Mouse (Mus musculus) layer of hippocampus, adult 8-10 months (tissue): ENCODE measurements at regions not wholly inside any gene's neighbourhood (a gene's known extent, or its start where the extent isn't known, plus 50 kb on each side); places are given as distances from the start of the nearest gene placed in this dataset.
A peak's percentile ranks its signal among the peaks of the same experiment; 100 is the strongest.
"Not testable (repeated sequence)": the region's sequence is repeated elsewhere in the genome, so short reads cannot be mapped to it uniquely, and the experiment has no call there.

Experiments used
- DNase-seq, 2 experiments: peaks; one replicate each; pipeline ENCODE4 v3.0.0; 2022; ENCODE audit warnings: low spot score in 2 of 2

DNA sequence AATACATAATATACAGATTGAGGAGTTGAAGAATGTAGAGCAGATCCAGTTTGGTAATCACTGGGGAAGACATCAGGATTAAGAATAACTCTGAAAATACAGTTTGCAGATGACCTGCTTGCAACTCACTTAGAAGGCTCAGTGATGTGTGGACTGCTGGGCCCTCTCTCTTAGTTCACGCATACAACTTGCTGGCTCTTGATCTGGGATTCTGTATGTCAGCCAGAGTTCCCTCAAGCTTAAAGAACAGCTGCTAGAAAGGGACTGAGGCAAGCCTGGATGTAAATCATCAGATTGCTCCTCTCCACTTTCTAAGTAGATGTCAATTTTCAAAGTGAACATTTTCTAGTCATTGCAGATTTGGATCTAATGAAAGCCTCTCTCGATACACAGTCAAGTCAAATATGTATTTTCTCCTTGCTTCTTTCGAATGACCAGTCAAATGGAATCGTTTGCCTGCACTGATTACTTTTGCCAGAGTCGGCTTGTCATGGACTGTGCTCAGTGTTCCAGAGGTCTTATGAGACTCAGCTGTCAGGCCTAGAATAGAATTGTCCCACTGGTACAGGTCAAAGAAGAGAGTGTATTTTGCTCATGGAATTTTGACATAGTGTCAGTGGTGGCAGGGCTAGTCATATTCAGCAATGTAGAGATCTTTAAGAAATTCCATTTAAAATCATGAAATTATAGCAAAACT lies 334.2 kb upstream of the Cwc22 start:
- no peak for DNase-seq

DNA sequence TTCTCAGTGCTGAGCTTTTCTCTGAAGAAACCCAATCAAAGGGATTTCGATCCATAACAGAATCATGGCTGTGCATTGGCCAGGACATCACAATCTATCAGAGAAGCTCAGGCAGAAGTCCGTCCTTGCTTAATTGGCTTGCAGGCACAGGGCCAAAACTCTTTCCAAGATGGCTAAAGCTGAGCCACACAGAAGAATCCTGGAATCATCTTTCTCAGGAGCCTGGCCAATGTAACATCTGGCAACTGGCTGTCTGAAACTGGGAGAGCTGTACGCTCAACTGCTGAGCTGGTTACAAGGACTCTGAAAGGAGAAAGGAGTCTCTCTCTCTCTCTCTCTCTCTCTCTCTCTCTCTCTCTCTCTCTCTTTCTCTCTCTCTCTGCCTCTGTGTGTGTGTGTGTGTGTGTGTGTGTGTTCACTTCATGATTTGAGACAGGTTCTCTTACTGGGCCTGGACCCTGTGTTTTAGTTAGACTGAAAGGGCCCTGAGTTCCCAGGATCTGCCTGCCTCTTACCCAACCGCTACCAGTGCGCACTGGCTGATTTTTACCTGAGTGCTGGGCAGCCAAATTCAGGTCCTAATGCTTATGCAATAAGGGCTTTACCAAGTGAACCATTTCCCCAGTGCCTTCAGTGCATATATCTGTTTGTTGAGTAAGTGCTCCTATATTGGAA lies 333.3 kb upstream of the Cwc22 start:
- no peak for DNase-seq

DNA sequence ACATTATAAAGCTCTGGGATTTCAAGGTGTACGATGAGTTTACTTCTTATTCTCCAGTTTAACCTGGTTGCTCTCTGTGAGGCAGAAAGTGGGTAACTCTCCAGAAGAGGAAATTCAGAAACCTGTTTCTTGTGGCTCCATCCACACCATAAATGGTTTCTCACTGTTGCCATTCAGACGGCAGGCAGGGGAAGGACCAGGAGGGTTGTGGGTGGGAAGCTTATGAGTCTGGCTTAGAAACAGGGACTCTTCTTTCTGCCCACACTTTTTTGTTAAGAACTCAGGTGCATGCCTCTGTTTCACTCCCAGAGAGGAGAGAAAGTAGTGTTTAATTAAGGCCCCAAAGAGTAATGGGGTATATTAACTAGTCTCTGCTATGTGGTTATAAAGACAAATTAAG lies 332.5 kb upstream of the Cwc22 start:
- DNase-seq = no peak

DNA sequence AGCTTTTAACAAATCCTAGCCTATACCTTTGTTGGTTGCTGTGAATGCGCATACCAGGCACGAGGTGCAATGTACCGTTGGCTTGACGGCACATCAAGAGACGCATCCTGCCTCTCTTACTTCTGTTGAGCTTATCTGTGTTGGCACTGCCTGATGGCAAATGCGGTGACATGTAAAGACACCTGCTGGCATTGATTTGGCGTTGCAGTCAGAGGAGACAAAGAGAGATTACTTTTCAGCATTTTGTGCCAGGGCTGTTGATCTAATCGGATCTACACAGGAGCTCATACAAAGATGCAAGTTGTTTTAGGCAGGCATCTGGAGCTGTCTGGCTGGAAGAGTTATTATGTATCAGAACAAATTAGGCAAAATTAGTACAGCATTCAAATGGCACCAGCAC lies 331.5 kb upstream of the Cwc22 start:
- DNase-seq = no peak

- no peak for DNase-seq
These were observed 327.9 kb upstream of the Cwc22 start for GRCm38 (mm10) chr2:78274122-78274521.

- no peak for DNase-seq
These were observed 322.5 kb upstream of the Cwc22 start for GRCm38 (mm10) chr2:78268705-78269104.

- no peak for DNase-seq
These were observed 321.6 kb upstream of the Cwc22 start for GRCm38 (mm10) chr2:78267527-78268375.

DNA sequence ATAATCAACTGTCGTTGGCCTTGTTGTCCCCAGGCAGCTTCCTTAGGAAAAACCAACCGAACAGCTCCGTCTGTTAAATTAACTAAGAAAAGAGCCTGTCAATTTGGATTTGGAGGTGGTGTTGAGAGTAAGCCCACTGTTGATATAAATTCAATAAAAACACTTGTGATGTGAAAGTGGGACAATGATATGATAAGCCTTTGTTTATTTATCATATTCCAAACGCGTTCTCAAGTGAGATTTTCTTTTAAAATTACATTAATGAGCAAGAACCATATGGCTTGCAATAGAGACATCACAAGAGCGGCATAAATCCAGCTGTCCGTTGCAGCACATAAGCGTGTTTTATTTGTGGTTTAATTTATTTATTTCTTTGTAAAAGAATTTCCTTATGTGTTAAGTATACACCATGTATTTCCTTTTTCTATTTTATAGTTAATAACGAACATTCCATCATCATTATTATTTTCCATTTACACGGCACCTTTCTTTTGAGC lies 307.5 kb upstream of the Cwc22 start:
- no peak for DNase-seq

DNA sequence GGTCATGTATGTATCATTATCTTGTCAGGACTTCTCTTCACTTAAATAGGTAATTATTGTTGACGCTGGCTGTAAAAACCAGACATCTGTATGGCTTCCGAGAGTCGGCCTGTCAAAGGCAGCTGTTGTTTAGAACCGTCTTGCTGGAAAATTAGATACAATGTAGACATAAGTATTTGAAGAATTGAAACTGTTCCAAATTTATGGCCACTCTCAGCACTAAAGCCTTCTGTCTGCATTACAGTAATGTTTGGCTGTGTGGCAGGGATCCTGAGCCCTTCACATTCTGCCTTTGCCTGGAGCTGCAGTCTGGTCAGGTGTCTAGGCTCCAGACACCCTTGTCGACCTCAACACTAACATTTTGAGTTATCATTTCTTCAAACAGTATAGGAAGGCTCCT lies 300.2 kb upstream of the Cwc22 start:
- DNase-seq = no peak

GRCm38 (mm10) chr2:78240299-78240698 lies 294.1 kb upstream of the Cwc22 start:
- DNase-seq = no peak

GRCm38 (mm10) chr2:78225383-78226100 lies 279.4 kb upstream of the Cwc22 start:
- DNase-seq = not testable (repeated sequence)

GRCm38 (mm10) chr2:78214469-78214868 lies 268.3 kb upstream of the Cwc22 start:
- DNase-seq = no peak

GRCm38 (mm10) chr2:78205125-78205524 lies 258.9 kb upstream of the Cwc22 start:
- DNase-seq = no peak

DNA sequence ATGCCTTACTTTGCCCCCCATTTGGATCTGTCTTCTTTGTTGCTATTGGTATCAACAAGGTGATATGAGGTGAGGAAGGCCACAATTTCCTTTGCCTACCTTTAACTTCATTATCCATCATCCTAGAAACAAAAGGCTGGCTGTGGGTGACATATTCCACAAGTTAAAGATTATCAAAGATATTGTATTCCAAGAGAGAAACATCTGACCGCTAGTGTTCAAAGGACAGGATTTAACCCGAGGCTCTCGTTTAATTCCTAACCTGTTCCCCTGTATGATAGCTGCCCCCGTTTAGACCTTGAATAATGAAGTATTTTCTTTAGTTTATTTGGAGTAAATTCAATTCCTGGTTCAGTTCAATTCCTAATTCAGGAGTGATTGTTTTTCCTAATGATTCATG lies 249.8 kb upstream of the Cwc22 start:
- DNase-seq = no peak

- peak; percentile 7 to 12 for DNase-seq
These were observed 243.4 kb upstream of the Cwc22 start for GRCm38 (mm10) chr2:78189620-78190019.

DNA sequence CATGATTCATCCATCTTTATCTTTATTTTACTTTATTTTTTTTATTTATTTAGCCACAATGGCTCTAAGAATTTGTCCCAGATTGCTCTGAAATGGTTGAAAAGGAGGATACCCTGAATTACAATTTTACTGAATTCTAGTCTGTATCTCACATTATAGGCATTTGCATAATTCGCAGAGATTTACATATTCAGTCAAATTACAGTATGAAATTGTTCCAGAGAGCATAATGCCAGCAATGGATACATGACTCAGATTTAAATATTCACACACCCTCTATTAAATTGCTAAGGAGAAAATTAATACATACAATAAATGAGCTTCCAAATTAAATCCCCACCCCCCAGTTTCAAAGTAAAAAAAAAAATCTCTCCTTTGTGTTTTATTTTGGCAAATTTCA lies 238.8 kb upstream of the Cwc22 start:
- DNase-seq = no peak

DNA sequence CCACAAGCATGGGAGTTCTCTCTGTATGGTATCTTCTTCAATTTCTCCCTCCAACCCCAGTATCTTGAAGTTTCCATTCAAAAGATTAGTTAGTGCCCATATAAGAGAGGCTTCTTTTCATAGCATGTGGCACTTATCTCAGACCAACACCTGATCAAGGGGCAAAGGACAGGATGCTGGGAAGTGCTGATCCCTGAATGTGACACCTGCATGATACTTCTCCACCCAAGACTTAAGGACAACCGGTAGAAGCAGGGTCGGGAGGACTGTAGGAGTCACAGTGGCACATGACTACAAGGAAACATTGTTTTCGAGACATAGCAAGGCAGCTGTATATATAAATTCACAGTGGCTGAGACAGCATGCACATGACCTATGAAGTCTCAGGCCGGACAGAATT lies 227.6 kb upstream of the Cwc22 start:
- DNase-seq = no peak

- no peak for DNase-seq
These were observed 226.6 kb upstream of the Cwc22 start for GRCm38 (mm10) chr2:78172819-78173218.

DNA sequence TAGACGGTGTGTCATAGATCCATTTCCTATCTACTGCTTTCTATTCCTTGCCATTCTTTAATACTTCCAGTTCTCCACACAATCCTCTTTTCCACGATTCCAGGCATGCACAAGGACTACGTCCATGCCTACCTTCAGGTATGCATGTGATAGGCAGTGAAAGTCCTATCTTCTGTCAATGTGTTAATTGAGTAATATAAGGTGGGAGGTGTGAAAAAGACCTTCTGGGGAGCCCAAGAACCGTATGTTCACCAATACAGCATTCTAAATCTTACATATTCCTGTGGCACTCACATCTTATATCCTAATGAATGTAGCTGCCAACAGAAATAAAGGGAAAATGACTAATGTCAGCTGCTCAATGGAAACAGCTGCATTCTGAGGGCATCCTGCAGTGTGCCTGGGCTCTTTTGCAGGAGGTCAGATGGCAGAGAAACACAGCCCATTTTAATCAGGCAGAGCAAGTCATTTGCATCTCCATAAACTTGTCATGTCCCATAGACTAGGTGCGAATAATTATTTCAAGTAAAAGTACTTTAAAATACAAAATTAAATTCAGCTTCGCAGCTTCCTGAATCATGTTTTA lies 224.1 kb upstream of the Cwc22 start:
- no peak for DNase-seq

DNA sequence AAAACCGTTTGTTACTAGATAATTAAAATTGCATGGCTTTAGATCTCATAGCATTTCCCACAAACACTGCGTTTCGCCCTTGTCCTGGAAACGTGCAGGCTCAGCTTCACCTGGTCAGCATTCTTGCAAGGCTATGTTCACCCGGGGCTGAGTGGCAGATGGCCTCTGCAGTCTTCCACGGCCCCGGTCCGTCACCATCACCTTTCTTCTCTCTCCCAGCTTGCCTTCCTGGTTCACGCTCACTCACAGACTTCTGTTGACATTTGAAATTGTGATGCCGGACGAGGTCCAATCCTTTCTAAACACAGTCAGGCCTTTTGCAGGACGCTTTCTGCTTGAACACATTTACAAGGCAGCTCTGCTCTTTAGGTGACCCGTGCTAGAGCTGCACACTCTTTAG lies 219.3 kb upstream of the Cwc22 start:
- no peak for DNase-seq

- peak; percentile 52 to 56 for DNase-seq
These were observed 213.8 kb upstream of the Cwc22 start for GRCm38 (mm10) chr2:78159877-78160485.
